In the genomic region with DNA sequence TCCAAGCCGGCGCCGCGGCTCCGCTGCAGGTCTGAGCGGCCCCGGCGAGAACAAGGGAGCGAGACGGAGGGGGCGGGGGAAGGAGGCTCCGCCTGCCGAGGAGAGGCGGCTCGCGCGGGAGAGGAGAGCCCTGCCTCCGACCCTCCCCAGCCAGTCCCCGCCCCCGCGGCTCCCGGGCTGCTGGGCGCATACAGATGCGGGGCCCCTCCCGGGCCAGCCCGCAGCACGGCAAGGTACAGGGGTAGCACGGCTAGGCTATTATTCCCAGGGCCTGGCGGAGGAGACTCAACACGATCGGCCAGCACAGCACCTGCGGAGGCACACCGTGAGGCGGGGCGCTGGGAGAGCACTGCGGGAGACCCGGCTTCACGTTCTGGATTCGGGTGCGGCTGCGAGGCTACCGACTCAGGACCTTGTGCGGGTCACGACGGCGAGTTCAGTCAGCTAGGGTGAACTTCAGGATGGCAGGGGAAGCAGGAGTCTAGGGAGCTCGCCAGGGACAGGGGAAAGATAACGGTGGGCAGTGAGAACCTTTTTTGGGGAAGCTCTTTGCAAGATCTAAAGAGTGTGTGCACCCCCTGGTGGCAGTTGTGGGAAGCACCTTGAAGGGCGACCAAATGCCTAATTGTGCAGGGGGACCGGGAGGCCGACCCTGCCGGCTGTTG, we compare ENCODE assay signal across 8 mouse cellular contexts. TPM values are rescaled to one million over a fixed set of nuclear protein-coding genes. Genes with fewer than 3 reads are reported as not detected.
DNase-seq lines count a peak whose midpoint lies in the region; ATAC-seq and TF ChIP-seq lines count a peak whose summit lies in the region.

A gene (minus strand): TSS at position 60 of the 665 bp plus-strand sequence.

- no peak within 1 kb of the TSS for H3K27ac ChIP-seq in cerebellum, adult 2 months (ENCODE audit: insufficient read depth, low read length)
- H3K27ac ChIP-seq in forebrain, postnatal 0 days (ENCODE audit: low read depth, low read length) = peak within 1 kb of the TSS; percentile 85
- H3K27ac ChIP-seq in layer of hippocampus, adult 2 months = peak within 1 kb of the TSS; percentile 83
- peak within 1 kb of the TSS; percentile 90 for H3K27ac ChIP-seq in neural tube, embryonic 15.5 days (replicated peaks)

- DNase-seq in MEL-GATA-1-ER (ENCODE audit: extremely low read depth, low read depth) = peak; percentile 71
- DNase-seq in cerebellum, adult 2 months = peak; percentile 85 to 89
- peak; percentile 94 for DNase-seq in forebrain, postnatal 0 days
- DNase-seq in heart, postnatal 4 days = peak; percentile 93
- peak; percentile 86 to 91 for DNase-seq in layer of hippocampus, adult 2 months (ENCODE audit: low spot score in 2 of 2)
- peak; percentile 87 for DNase-seq in lung, adult 2 months
- DNase-seq in testis, postnatal 14 days (ENCODE audit: low spot score) = peak; percentile 85

- ATAC-seq in forebrain, postnatal 0 days = peak; percentile 92
- ATAC-seq in neural tube, embryonic 15.5 days (ENCODE audit: low FRiP score) = peak; percentile 93

- H3K27me3 ChIP-seq in cerebellum, adult 2 months (ENCODE audit: control insufficient read depth, insufficient read depth, low read length) = no peaks in the 10 kb centered on the region
- H3K27me3 ChIP-seq in forebrain, postnatal 0 days (ENCODE audit: insufficient read depth, low read length) = no peaks in the 10 kb centered on the region
- no peaks in the 10 kb centered on the region for H3K27me3 ChIP-seq in neural tube, embryonic 15.5 days (replicated peaks)

- H3K9ac ChIP-seq in forebrain, postnatal 0 days = peak within 1 kb of the TSS; percentile 84
- H3K9ac ChIP-seq in neural tube, embryonic 15.5 days (replicated peaks) = peak within 1 kb of the TSS; percentile 89

- 0 out of 2 replicates have a peak, but pooled peaks have one; percentile 1 for TF ChIP-seq POLR2A in cerebellum, adult 2 months (IDR thresholded peaks at IDR 0.05; ENCODE audit: borderline replicate concordance, insufficient read depth, low read length)
- peak; percentile 23; the same call in 1 of the 2 replicates for TF ChIP-seq POLR2A in lung, adult 2 months (IDR thresholded peaks at IDR 0.05; ENCODE audit: borderline replicate concordance, extremely low read depth, low read depth, low read length)

- peaks cover 52% of the 10 kb centered on the region for H3K36me3 ChIP-seq in forebrain, postnatal 0 days (ENCODE audit: insufficient read depth)
- H3K36me3 ChIP-seq in neural tube, embryonic 15.5 days = peaks cover 62% of the 10 kb centered on the region

- peak within 1 kb of the TSS; percentile 78 for H3K4me3 ChIP-seq in cerebellum, adult 2 months (replicated peaks; ENCODE audit: insufficient read depth, low read depth, low read length)
- H3K4me3 ChIP-seq in forebrain, postnatal 0 days (ENCODE audit: low read depth, low read length) = peak within 1 kb of the TSS; percentile 66
- H3K4me3 ChIP-seq in layer of hippocampus, adult 2 months = peak within 1 kb of the TSS; percentile 92
- H3K4me3 ChIP-seq in lung, adult 2 months (replicated peaks; ENCODE audit: extremely low read depth, low read depth, low read length) = peak within 1 kb of the TSS; percentile 66
- H3K4me3 ChIP-seq in neural tube, embryonic 15.5 days (replicated peaks) = peak within 1 kb of the TSS; percentile 79

- peak within 1 kb of the TSS; percentile 93 for H3K4me2 ChIP-seq in forebrain, postnatal 0 days (ENCODE audit: low read depth)
- peak within 1 kb of the TSS; percentile 96 for H3K4me2 ChIP-seq in neural tube, embryonic 15.5 days

- under 1% methylated on average over 52 of the region's 52 CpGs for WGBS in cerebellum, adult 2 months
- 2% methylated on average over 48 of the region's 52 CpGs for WGBS in forebrain, postnatal 0 days
- 1% methylated on average over 52 of the region's 52 CpGs for WGBS in lung, adult 2 months
- WGBS in neural tube, embryonic 15.5 days = under 1% methylated on average over 44 of the region's 52 CpGs

- H3K4me1 ChIP-seq in cerebellum, adult 2 months (ENCODE audit: control insufficient read depth, insufficient read depth, low read length) = no peaks in the 10 kb centered on the region
- peaks cover 4% of the 10 kb centered on the region; the same call in 1 of the 2 replicates for H3K4me1 ChIP-seq in forebrain, postnatal 0 days (ENCODE audit: insufficient read depth)
- H3K4me1 ChIP-seq in lung, adult 2 months (ENCODE audit: control insufficient read depth, insufficient read depth, low read length) = no peaks in the 10 kb centered on the region
- H3K4me1 ChIP-seq in neural tube, embryonic 15.5 days = peaks cover 35% of the 10 kb centered on the region

- TF ChIP-seq CTCF in cerebellum, adult 2 months (IDR thresholded peaks at IDR 0.05; ENCODE audit: borderline replicate concordance, insufficient read depth, low read depth, low read length) = peak; percentile 85
- TF ChIP-seq CTCF in forebrain, postnatal 0 days (IDR thresholded peaks at IDR 0.05; ENCODE audit: low read depth) = peak; percentile 95
- peak; percentile 95 for TF ChIP-seq CTCF in layer of hippocampus, adult 2 months (conservative IDR thresholded peaks at IDR 0.05)
- peak; percentile 77 for TF ChIP-seq CTCF in lung, adult 2 months (IDR thresholded peaks at IDR 0.05; ENCODE audit: insufficient read depth, low read length)

- H3K9me3 ChIP-seq in forebrain, postnatal 0 days (ENCODE audit: low read length) = no peaks in the 10 kb centered on the region
- no peaks in the 10 kb centered on the region for H3K9me3 ChIP-seq in neural tube, embryonic 15.5 days (replicated peaks)

RNA-seq across cellular contexts. Expression of the gene that starts here (rescaled TPM):
- polyA plus RNA-seq in cerebellum, adult 2 months (2012; rRNA removed) = 7.6 and 10.3 TPM in 2 replicates
- total RNA-seq in forebrain, postnatal 0 days (2014; rRNA removed) = 15.6 and 21.7 TPM in 2 replicates
- polyA plus RNA-seq in forebrain, postnatal 0 days (2015; fragmentation: Nextera tagmentation; extraction: Ambion mirVana) = 3.8 and 4.6 TPM in 2 replicates
- 1 to 10 TPM; 2.7 to 3.1 TPM for total RNA-seq in heart, postnatal 4 days (2021)
- total RNA-seq in layer of hippocampus, adult 2 months (2021) = 10 to 100 TPM; 22.5 to 27.5 TPM
- polyA plus RNA-seq in lung, adult 2 months (2012; rRNA removed) = 2.8 and 2.9 TPM in 2 replicates
- polyA plus RNA-seq in neural tube, embryonic 15.5 days (2015; fragmentation: Nextera tagmentation; extraction: Ambion mirVana) = 13.2 and 14.0 TPM in 2 replicates
